In the genomic region with DNA sequence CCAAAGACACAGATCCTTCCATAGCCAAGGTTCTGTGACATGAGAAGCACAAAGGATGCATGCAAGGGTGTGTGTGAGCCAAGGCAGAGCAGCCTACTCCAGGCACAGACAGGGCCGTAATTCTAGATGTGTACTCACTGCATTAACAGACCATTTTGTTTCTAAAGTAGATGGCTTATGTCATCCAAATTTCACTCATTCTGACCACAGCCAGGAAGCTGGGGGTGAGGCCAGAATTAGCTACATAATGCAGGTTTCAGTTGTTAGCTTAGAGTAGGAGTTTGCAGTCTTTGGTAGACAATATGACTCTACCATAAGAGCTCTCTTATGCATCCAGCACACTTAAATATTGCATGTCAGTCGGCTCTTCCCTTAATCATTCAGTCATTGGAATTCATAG, we compare ENCODE assay signal across 25 mouse cellular contexts. TPM values are rescaled to one million over a fixed set of nuclear protein-coding genes. Genes with fewer than 3 reads are reported as not detected.
A peak's percentile ranks its signal among the peaks of the same experiment; 100 is the strongest.
DNase-seq lines count a peak whose midpoint lies in the region; ATAC-seq and TF ChIP-seq lines count a peak whose summit lies in the region.
"Had no signal": no experiment of that assay in that cellular context is flagged by ENCODE, and none has a peak within 500 bp of the region (broad histone marks: within the 10 kb centered on the region; RNA-seq: fewer than 3 reads in every experiment).

No protein-coding gene starts in this region.

- ATAC-seq in CD4-positive, CD25-positive, alpha-beta regulatory T cell, adult 4 months, result peak; percentile 77
- ATAC-seq in hematopoietic stem cell, adult 5-6 weeks (replicated peaks in 1 of 2; ENCODE audit: insufficient read depth in 1 of 2, low FRiP score in 2 of 2, low TSS enrichment in 1 of 2, low read depth in 1 of 2, poor library complexity in 2 of 2, severe bottlenecking in 2 of 2), result peak; percentile 86 to 92
- no peak for ATAC-seq in forebrain, embryonic 16.5 days
- ATAC-seq: forebrain, postnatal 0 days; hindbrain, embryonic 16.5 days had no signal

- intact Hi-C loops in left cerebral cortex, postnatal 4 days (cut with DNase I), result no loop called here

- no peak overlapping the region for H3K27ac ChIP-seq in forebrain, embryonic 16.5 days (ENCODE audit: low read length)
- H3K27ac ChIP-seq: embryonic facial prominence, embryonic 15.5 days; hindbrain, embryonic 10.5 days; limb, embryonic 15.5 days; liver, embryonic 15.5 days; lung, embryonic 15.5 days; midbrain, embryonic 10.5 days; neural tube, embryonic 15.5 days had no signal

- peaks cover 62% of the 10 kb centered on the region for H3K79me2 ChIP-seq in myocyte (ENCODE audit: control insufficient read depth, insufficient read depth)

- peak overlapping the region; percentile 37 for H3K4me2 ChIP-seq in myocyte (ENCODE audit: low read depth)
- H3K4me2 ChIP-seq in forebrain, embryonic 16.5 days (ENCODE audit: low read length), result no peak overlapping the region
- H3K4me2 ChIP-seq: embryonic facial prominence, embryonic 15.5 days; heart, embryonic 11.5 days; limb, embryonic 15.5 days; liver, embryonic 15.5 days; lung, embryonic 15.5 days; neural tube, embryonic 15.5 days had no signal

- peak; percentile 21 for DNase-seq in heart, adult 11 months
- no peak for DNase-seq in heart, adult 18-20 months
- DNase-seq in adrenal gland, postnatal 25 days, result no peak
- no peak for DNase-seq in left cerebral cortex, postnatal 4 days
- DNase-seq: B cell, adult 2 months; cerebellum, adult 18-20 months; cerebellum, postnatal 14 days; embryo, embryonic 11 days; forebrain, postnatal 0 days; kidney, adult 11 months; kidney, postnatal 4 days; lung, postnatal 36 days had no signal

- H3K36me3 ChIP-seq in myocyte (ENCODE audit: control insufficient read depth, insufficient read depth), result peaks cover 77% of the 10 kb centered on the region
- H3K36me3 ChIP-seq in forebrain, embryonic 16.5 days (ENCODE audit: control insufficient read depth, insufficient read depth), result no peaks in the 10 kb centered on the region
- H3K36me3 ChIP-seq: liver, embryonic 15.5 days; neural tube, embryonic 15.5 days had no signal

- no peak overlapping the region for H3ac ChIP-seq in myocyte (ENCODE audit: control insufficient read depth, insufficient read length)

- no peaks in the 10 kb centered on the region for H3K27me3 ChIP-seq in myocyte (ENCODE audit: control insufficient read depth, insufficient read depth, insufficient read length)
- H3K27me3 ChIP-seq in forebrain, embryonic 16.5 days (replicated peaks; ENCODE audit: control insufficient read depth, insufficient read depth, low read length), result no peaks in the 10 kb centered on the region
- H3K27me3 ChIP-seq: embryonic facial prominence, embryonic 15.5 days; limb, embryonic 15.5 days; liver, embryonic 15.5 days; lung, embryonic 15.5 days; neural tube, embryonic 15.5 days had no signal

- 96% methylated on average over 2 of the region's 2 CpGs for WGBS in forebrain, embryonic 16.5 days

- no peaks in the 10 kb centered on the region for H3K9me3 ChIP-seq in forebrain, embryonic 16.5 days (ENCODE audit: control insufficient read depth, low read length)
- H3K9me3 ChIP-seq: embryonic facial prominence, embryonic 15.5 days; hindbrain, embryonic 10.5 days; limb, embryonic 15.5 days; liver, embryonic 15.5 days; lung, embryonic 15.5 days; midbrain, embryonic 10.5 days; neural tube, embryonic 15.5 days had no signal

- H3K4me3 ChIP-seq in myocyte, result no peak overlapping the region
- no peak overlapping the region for H3K4me3 ChIP-seq in forebrain, embryonic 16.5 days (replicated peaks; ENCODE audit: low read length)
- H3K4me3 ChIP-seq: embryonic facial prominence, embryonic 15.5 days; hindbrain, embryonic 10.5 days; limb, embryonic 15.5 days; liver, embryonic 15.5 days; lung, embryonic 15.5 days; midbrain, embryonic 10.5 days; neural tube, embryonic 15.5 days had no signal

- no peak overlapping the region for H3K9ac ChIP-seq in forebrain, embryonic 16.5 days (replicated peaks; ENCODE audit: low read depth, low read length)
- H3K9ac ChIP-seq: embryonic facial prominence, embryonic 15.5 days; forebrain, postnatal 0 days; limb, embryonic 15.5 days; liver, embryonic 15.5 days; lung, embryonic 15.5 days; neural tube, embryonic 15.5 days had no signal

- TF ChIP-seq POLR2A in myocyte (IDR thresholded peaks at IDR 0.05; ENCODE audit: insufficient read length, low read depth), result no peak

- no peaks in the 10 kb centered on the region for H3K4me1 ChIP-seq in forebrain, embryonic 16.5 days (replicated peaks; ENCODE audit: control insufficient read depth, insufficient read depth, low read length)
- H3K4me1 ChIP-seq: hindbrain, embryonic 10.5 days; liver, embryonic 15.5 days; midbrain, embryonic 10.5 days; neural tube, embryonic 15.5 days had no signal

TF ChIP-seq in myocyte, 11 proteins besides CTCF, POLR2A, EP300 and RAD21:
- TF ChIP-seq MYOD1 (IDR thresholded peaks at IDR 0.05; ENCODE audit: control insufficient read depth in 1 of 3, insufficient read length in 2 of 3, low read depth in 2 of 3) (peak in 1 of 3 experiments; percentile 16), TCF3 (IDR thresholded peaks at IDR 0.05; ENCODE audit: insufficient read length, low read depth) (no peak), POLR2AphosphoS2 (IDR thresholded peaks at IDR 0.05; ENCODE audit: insufficient read length, low read depth) (peak; percentile 50), REST (IDR thresholded peaks at IDR 0.05; ENCODE audit: insufficient read depth, insufficient read length) (no peak), USF1 (IDR thresholded peaks at IDR 0.05; ENCODE audit: low read depth) (no peak), SRF (IDR thresholded peaks at IDR 0.05; ENCODE audit: control insufficient read depth, insufficient read length, low read depth) (no peak)

RNA-seq across cellular contexts. Expression of gene S100a10, which starts 7.5 kb away (rescaled TPM):
- total RNA-seq in heart, adult 18-20 months (2021), result 100 to 1,000 TPM in 1 of 2 experiments, 10 to 100 TPM in 1; 92.1 to 100 TPM
- 100 to 1,000 TPM; 693 to 848 TPM for polyA plus RNA-seq in CD4-positive, CD25-positive, alpha-beta regulatory T cell, adult 4 months (2017; shearing (Covaris generic))
- total RNA-seq in hematopoietic stem cell, adult 5-6 weeks (2017), result 357 and 381 TPM in 2 replicates
- polyA plus RNA-seq in myocyte (2012; fragmentation: generic; extraction: Trizol), result 788 TPM
- 117 and 124 TPM in 2 replicates for polyA plus RNA-seq in forebrain, embryonic 16.5 days (2015; fragmentation: Nextera tagmentation; extraction: Ambion mirVana)
- 138 and 144 TPM in 2 replicates for total RNA-seq in adrenal gland, postnatal 25 days (2021)
- total RNA-seq in left cerebral cortex, postnatal 4 days (2021), result 100 to 1,000 TPM in 1 of 2 experiments, 10 to 100 TPM in 1; 94.7 to 100 TPM

RNA-seq across cellular contexts. Expression of gene S100a11, which starts 42.1 kb away (rescaled TPM):
- total RNA-seq in heart, adult 18-20 months (2021), result 10 to 100 TPM; 52.4 to 78.2 TPM
- 100 to 1,000 TPM; 613 to 644 TPM for polyA plus RNA-seq in CD4-positive, CD25-positive, alpha-beta regulatory T cell, adult 4 months (2017; shearing (Covaris generic))
- total RNA-seq in hematopoietic stem cell, adult 5-6 weeks (2017), result 49.1 and 66.1 TPM in 2 replicates
- 1,972 TPM for polyA plus RNA-seq in myocyte (2012; fragmentation: generic; extraction: Trizol)
- 104 and 129 TPM in 2 replicates for polyA plus RNA-seq in forebrain, embryonic 16.5 days (2015; fragmentation: Nextera tagmentation; extraction: Ambion mirVana)
- total RNA-seq in adrenal gland, postnatal 25 days (2021), result 205 and 211 TPM in 2 replicates
- 10 to 100 TPM; 33.3 to 35.2 TPM for total RNA-seq in left cerebral cortex, postnatal 4 days (2021)
